Mouse (Mus musculus) v-Abl transformed pro-B cells (cell line): Measurements from ENCODE around the gene Fam217b.

Source experiments
- in situ Hi-C, 2 experiments: fragments of 400-800 bp; cut with MboI; formaldehyde crosslinking; loops; one replicate each; pipeline ENCODE4 v1.15.1; 2025; ENCODE audit not compliant: unreplicated experiment in 2 of 2

The Fam217b gene

DNA sequence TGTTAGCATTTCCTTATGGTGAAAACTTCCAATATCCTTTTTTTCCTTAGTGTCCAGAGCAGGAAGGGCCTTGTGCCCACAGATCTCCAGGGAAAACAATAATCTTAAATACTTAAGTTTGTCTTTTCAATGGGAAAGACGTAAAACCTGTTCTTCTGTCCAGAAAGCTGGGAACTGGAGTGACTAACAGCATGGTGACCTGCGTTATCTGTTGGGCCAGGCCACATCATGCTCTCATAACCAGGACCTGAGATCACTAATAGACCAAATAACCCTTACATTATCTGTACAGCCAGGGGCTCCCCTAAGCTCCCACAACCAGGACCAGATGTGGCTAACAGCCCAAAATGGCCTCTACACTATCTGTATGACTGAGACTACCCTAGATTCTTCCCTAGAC lies 19.6 kb downstream of the Fam217b start:
- in situ Hi-C loops = no loop called here

DNA sequence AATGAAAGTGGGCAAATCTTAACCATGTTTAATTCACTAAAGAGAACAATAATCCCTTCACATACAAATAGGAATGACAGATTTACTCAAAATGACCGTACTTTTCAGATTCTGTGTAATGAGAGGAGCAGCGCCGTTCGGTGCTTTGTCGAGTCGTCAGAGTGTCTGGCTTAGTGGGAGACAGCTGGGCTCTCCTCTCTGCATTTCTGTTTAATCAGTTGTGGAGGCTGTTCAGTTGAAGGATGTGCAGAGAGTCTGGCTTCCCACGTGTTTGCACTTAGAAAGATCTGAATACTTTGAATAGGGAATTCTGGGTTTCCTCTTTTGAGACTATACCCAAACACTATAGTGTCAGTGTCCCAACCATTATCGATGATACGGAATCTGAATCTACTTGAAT lies 23.0 kb downstream of the Fam217b start:
- in situ Hi-C loops = no loop called here

DNA sequence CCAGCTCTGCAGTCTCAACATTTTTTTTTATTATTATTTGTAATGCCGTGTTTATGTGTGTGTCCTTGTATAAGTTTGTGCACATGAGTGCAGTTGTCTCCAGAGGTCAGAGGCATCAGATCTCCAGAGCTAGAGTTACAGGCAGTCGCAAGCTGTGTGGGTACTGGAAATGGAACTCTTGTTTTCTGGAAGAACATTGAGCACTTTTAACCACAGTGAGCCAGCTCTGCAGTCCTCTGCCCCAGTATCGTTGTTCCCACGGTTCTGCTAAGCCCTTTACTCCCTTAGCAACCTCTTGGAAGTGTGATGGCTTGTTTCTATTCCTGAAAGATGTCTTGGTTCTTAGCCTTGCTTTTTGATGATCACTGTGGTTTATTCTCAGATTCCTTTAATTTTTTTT lies 35.1 kb downstream of the Fam217b start:
- in situ Hi-C loops = no loop called here

DNA sequence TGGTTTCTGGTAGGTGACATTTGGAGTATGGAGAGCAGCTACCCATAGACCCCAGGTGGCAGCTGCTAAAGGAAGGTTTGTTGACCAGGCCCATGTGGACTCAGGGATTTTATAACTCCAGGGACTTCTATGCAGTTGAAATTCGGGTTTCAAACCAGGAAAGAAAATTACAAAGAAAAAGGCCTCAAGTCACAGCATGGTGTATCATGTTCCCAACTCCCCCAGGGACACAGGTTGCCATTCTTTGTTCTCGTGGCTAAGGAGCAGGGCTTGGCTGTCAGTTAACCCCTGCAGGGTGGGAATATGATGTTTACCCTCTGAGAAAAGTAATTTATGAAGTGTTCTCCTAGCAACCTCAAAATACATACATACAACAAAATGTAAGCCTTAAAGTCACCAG lies 35.9 kb downstream of the Fam217b start:
- in situ Hi-C loops = no loop called here

DNA sequence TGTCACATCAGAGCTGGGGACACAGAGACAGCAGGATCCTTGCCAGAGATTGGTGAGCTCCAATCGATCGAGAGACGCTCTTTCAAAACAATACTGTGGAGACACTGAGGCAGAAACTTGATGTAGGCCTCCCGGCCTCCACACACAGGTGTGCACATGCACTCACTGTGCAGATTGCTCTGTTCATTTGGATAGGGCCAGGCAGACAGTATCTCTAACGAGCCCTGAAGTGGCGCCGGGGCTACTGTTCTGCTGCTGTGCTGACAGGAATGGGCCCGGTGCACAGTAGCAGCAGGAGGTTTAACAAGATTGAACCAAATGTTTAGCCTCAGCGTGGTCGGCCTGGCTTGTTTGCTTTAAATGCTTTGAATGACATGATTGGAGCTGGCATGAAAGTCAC lies 36.6 kb downstream of the Fam217b start:
- in situ Hi-C loops = no loop called here

DNA sequence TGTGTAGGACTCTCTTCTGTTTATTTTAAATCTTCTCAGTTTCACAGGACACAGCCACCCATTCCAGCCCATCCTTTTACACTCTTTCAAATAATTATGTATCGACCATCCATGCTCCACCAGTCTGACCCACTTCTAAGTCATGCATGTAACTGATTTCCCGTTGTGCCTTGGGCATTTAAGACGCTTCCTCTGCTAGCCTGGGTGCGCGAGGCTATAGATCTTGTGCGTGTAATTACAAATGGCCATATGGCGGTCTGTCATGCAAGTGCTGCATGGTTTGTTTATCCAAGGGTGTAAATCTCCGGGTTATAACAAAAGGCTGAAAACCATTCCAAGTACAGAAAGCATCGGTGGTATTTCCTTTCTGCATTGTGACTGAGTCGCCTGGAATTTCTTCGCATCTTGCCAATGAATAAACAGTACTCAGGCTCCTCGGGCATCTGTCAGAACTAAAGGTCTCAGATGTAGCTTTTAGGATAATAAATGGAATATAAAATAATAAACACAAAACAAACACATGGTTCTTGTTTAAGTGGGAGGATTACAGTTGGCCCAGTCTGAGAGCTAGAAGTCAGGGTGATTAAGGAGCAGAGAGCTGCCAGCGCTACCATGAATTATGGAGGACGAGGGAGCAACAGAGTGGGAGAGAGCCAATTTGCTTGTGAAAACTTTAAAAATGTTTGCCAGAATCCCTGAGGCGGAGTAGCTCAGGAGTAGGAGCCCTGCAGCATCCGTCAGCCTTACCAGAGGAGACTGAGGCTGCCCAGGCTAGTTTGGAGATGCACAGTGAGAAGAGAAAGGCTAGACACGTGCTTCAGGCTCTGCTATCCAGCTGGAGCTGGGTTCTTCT lies 40.6 kb downstream of the Fam217b start:
- in situ Hi-C loops = no loop called here

DNA sequence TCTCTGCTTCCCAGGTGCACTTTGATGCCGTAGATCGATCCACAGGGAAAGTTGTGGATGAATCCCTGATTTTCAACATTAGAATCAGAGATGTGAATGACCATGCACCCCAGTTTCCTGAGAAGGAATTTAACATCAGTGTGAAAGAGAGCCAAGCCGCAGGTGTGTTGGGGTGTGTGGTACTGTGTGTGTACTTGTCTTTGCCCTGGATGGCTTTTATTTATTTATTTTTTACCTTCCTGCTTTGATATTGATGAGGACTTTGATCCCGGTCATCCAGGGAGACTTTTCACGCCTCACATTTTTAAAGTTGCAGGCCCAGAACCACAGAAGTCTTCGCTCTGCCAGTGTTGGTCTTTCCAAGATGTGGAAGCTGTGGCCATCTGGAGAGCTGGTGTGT lies 43.1 kb downstream of the Fam217b start:
- in situ Hi-C loops = no loop called here

DNA sequence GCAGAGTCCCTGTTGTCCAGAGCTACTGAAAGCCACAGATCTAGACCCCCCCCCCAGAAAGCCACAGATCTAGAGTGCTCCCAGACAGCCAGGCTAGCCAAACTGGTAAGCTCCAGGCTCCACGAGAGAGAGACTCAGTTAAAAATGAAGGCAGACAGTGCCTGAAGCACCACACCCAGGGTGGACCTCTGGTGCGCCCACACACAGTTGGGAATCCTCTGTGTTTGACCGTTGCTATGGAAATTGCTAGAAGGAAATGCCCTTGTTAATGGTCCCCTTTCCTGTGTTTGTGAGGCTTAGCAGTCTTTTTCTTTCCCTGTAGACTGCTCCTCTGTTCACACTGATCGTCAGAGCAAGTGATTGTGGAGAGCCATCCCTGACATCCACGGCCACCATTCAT lies 46.0 kb downstream of the Fam217b start:
- in situ Hi-C loops = no loop called here

DNA sequence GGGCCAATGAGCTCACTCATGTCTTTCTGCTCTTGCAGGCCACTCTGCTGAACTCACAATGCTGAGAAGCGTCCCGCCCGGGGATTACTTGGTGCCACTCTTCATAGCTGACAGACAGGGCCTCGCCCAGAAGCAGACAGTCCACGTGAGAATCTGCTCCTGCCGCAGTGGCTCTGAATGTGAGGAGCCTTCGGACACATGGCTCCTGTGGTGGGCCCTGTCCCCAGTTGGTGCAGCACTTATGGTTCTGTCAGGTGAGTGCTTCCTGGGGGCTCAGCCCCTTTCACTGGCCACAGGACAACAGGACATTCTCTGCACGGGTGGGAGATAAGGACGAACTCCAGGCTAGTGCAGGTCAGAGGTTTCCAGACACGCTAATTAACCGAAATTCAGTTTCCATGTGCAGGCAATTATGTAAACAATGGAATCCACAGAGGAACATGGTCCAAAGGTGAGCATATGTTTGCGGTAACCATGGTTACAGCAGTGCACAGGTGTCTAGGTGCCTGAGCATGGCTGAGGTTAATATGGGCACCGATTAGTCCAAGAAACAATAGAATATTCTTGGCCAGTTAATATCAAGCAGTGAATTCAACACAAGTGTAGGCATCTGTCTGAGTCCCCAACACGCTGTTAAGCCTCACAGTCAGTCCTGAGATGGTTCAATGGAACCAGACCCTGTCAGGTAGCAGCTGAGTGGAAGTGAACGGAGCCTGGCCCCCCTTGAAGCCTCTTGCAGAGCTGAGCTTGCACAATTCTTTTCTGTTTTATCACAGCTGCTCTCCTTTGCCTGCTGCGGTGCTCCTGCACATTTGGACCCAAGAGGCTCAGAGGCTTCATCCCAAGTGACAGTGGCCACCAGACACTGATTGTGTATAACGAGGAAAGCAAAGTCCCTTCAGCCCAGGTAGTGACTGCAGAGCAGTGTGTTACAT lies 57.5 kb downstream of the Fam217b start:
- in situ Hi-C loops = no loop called here

DNA sequence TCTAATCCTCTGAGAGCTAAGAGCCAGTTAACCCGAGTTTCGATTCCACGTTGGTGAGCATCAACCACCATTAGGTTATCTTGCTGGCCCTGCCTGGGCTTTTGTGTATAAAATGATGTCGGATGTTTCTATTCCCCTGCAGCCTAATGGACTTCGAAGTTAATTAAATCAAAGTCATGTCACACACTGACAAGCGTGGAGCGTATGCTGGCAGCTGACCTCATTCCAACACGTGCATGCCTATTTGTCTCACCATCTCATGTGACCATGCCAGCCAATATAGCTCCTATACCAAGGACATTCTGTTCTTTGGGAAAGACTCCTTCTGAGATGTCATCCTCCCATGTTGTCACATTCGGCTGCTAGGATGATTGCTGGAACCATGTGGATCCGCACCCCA lies 59.6 kb downstream of the Fam217b start:
- in situ Hi-C loops = no loop called here
